Mouse (Mus musculus) testis, adult 2 months (tissue): ENCODE data around the gene Itga5.

Experiments
- CTCF ChIP-seq: fragments of 200-500 bp; IDR thresholded peaks from 2 replicates; pipeline ENCODE4 v1.5.1; 2012; ENCODE audit warnings: low read depth, mild to moderate bottlenecking, inconsistent platforms, low read length, moderate library complexity; ENCODE audit not compliant: control insufficient read depth, insufficient read depth, insufficient replicate concordance
- POLR2A ChIP-seq: fragments of 200-500 bp; IDR thresholded peaks from 2 replicates; pipeline ENCODE4 v1.6.1; 2012; ENCODE audit warnings: low read depth, mild to moderate bottlenecking, inconsistent platforms, low read length, moderate library complexity; ENCODE audit not compliant: control insufficient read depth

GRCm38 (mm10) chr15:103313495-103314095, 53.0 kb downstream of the Itga5 start:
- TF ChIP-seq CTCF (no peak), POLR2A (no peak)
